Comparison of ENCODE assay signal across 8 mouse cellular contexts in genomic region chr13:71105229-71105838, GRCm38 (mm10).
A peak's percentile ranks its signal among the peaks of the same experiment; 100 is the strongest.
DNase-seq lines count a peak whose midpoint lies in the region; ATAC-seq and TF ChIP-seq lines count a peak whose summit lies in the region.

No protein-coding gene starts in this region.

- H3K36me3 ChIP-seq in embryonic facial prominence, embryonic 13.5 days: no peaks in the 10 kb centered on the region
- H3K36me3 ChIP-seq in heart, postnatal 0 days (replicated peaks; ENCODE audit: control insufficient read depth, insufficient read depth, low read length): no peaks in the 10 kb centered on the region
- no peaks in the 10 kb centered on the region for H3K36me3 ChIP-seq in liver, embryonic 12.5 days
- no peaks in the 10 kb centered on the region for H3K36me3 ChIP-seq in neural tube, embryonic 15.5 days

- DNase-seq in ES-CJ7 (ENCODE audit: low read depth, low spot score): peak; percentile 34
- peak; percentile 23 for DNase-seq in heart, postnatal 0 days (ENCODE audit: low spot score)
- DNase-seq in kidney, postnatal 25 days: peak; percentile 47 to 65
- peak; percentile 34 for DNase-seq in yolk sac, embryonic 10.5 days (ENCODE audit: low spot score)

- TF ChIP-seq EP300 in heart, postnatal 0 days (IDR thresholded peaks at IDR 0.05; ENCODE audit: low read depth): no peak

- H3K4me1 ChIP-seq in bone marrow, adult 2 months (ENCODE audit: control insufficient read depth, insufficient read depth, low read length): no peaks in the 10 kb centered on the region
- H3K4me1 ChIP-seq in embryonic facial prominence, embryonic 13.5 days: peaks cover 16% of the 10 kb centered on the region; the same call in 1 of the 2 replicates
- H3K4me1 ChIP-seq in heart, postnatal 0 days (ENCODE audit: control insufficient read depth, insufficient read depth): no peaks in the 10 kb centered on the region
- no peaks in the 10 kb centered on the region for H3K4me1 ChIP-seq in liver, embryonic 12.5 days
- H3K4me1 ChIP-seq in neural tube, embryonic 15.5 days: peaks cover 13% of the 10 kb centered on the region

- no peak overlapping the region for H3K27ac ChIP-seq in bone marrow, adult 2 months (ENCODE audit: control insufficient read depth, insufficient read depth, low read depth, low read length, poor library complexity)
- no peak overlapping the region for H3K27ac ChIP-seq in embryonic facial prominence, embryonic 13.5 days
- no peak overlapping the region for H3K27ac ChIP-seq in heart, postnatal 0 days (ENCODE audit: low read depth)
- H3K27ac ChIP-seq in liver, embryonic 12.5 days: no peak overlapping the region
- H3K27ac ChIP-seq in neural tube, embryonic 15.5 days (replicated peaks): no peak overlapping the region

- H3K4me2 ChIP-seq in embryonic facial prominence, embryonic 13.5 days: peak overlapping the region; percentile 61
- H3K4me2 ChIP-seq in heart, postnatal 0 days (ENCODE audit: low read depth, low read length): peak overlapping the region; percentile 53
- H3K4me2 ChIP-seq in liver, embryonic 12.5 days: peak overlapping the region; percentile 38
- peak overlapping the region; percentile 65 for H3K4me2 ChIP-seq in neural tube, embryonic 15.5 days

- TF ChIP-seq CTCF in bone marrow, adult 2 months (IDR thresholded peaks at IDR 0.05; ENCODE audit: control insufficient read depth, insufficient read depth, low read length): peak; percentile 50
- peak; percentile 86 for TF ChIP-seq CTCF in heart, postnatal 0 days (IDR thresholded peaks at IDR 0.05; ENCODE audit: low read depth)

- TF ChIP-seq POLR2A in bone marrow, adult 2 months (IDR thresholded peaks at IDR 0.05; ENCODE audit: borderline replicate concordance, control insufficient read depth, low read depth, low read length): no peak

- H3K4me3 ChIP-seq in bone marrow, adult 2 months (replicated peaks; ENCODE audit: control insufficient read depth, low read depth, low read length): no peak overlapping the region
- peak overlapping the region; percentile 32 for H3K4me3 ChIP-seq in embryonic facial prominence, embryonic 13.5 days
- peak overlapping the region; percentile 29 for H3K4me3 ChIP-seq in heart, postnatal 0 days (ENCODE audit: low read depth, low read length)
- H3K4me3 ChIP-seq in liver, embryonic 12.5 days: no peak overlapping the region
- H3K4me3 ChIP-seq in neural tube, embryonic 15.5 days (replicated peaks): peak overlapping the region; percentile 32

- H3K9ac ChIP-seq in embryonic facial prominence, embryonic 13.5 days: peak overlapping the region; percentile 53
- H3K9ac ChIP-seq in heart, postnatal 0 days (replicated peaks; ENCODE audit: low read depth, low read length): no peak overlapping the region
- H3K9ac ChIP-seq in liver, embryonic 12.5 days: no peak overlapping the region
- peak overlapping the region; percentile 41 for H3K9ac ChIP-seq in neural tube, embryonic 15.5 days (replicated peaks)

- no peak for ATAC-seq in embryonic facial prominence, embryonic 13.5 days (ENCODE audit: insufficient number of reproducible peaks, insufficient read depth, low FRiP score, low TSS enrichment, low read depth)
- ATAC-seq in heart, postnatal 0 days (ENCODE audit: insufficient read depth, low read depth): no peak
- ATAC-seq in liver, embryonic 12.5 days: no peak
- ATAC-seq in neural tube, embryonic 15.5 days (ENCODE audit: low FRiP score): peak; percentile 92

- peaks cover 63% of the 10 kb centered on the region for H3K27me3 ChIP-seq in embryonic facial prominence, embryonic 13.5 days
- peaks cover 5% of the 10 kb centered on the region; the same call in 1 of the 2 replicates for H3K27me3 ChIP-seq in heart, postnatal 0 days (ENCODE audit: control insufficient read depth, insufficient read depth, low read length)
- H3K27me3 ChIP-seq in liver, embryonic 12.5 days (replicated peaks): 0 out of 2 replicates have a peak, but pooled peaks cover 4% of the 10 kb centered on the region
- peaks cover 26% of the 10 kb centered on the region for H3K27me3 ChIP-seq in neural tube, embryonic 15.5 days (replicated peaks)

- 19% methylated on average over 18 of the region's 18 CpGs for WGBS in bone marrow, adult 2 months
- 6% methylated on average over 18 of the region's 18 CpGs for WGBS in embryonic facial prominence, embryonic 13.5 days
- WGBS in heart, postnatal 0 days: 16% methylated on average over 18 of the region's 18 CpGs
- WGBS in liver, embryonic 12.5 days (ENCODE audit: insufficient replicate concordance): 17% methylated on average over 18 of the region's 18 CpGs
- 11% methylated on average over 18 of the region's 18 CpGs for WGBS in neural tube, embryonic 15.5 days

- H3K9me3 ChIP-seq in embryonic facial prominence, embryonic 13.5 days: no peaks in the 10 kb centered on the region
- H3K9me3 ChIP-seq in heart, postnatal 0 days (replicated peaks; ENCODE audit: control insufficient read depth, low read length): no peaks in the 10 kb centered on the region
- no peaks in the 10 kb centered on the region for H3K9me3 ChIP-seq in liver, embryonic 12.5 days (replicated peaks)
- no peaks in the 10 kb centered on the region for H3K9me3 ChIP-seq in neural tube, embryonic 15.5 days (replicated peaks)

Comparison
In these comparisons a context has a peak if more than half of its experiments do, and no peak if none do; other contexts are left out.
1. H3K4me3 ChIP-seq: peak in embryonic facial prominence, embryonic 13.5 days (single experiment), heart, postnatal 0 days (single experiment) and neural tube, embryonic 15.5 days (single experiment); none in bone marrow, adult 2 months (single experiment) and liver, embryonic 12.5 days (single experiment).
2. H3K9ac ChIP-seq: peak in embryonic facial prominence, embryonic 13.5 days (single experiment) and neural tube, embryonic 15.5 days (single experiment); none in heart, postnatal 0 days (single experiment) and liver, embryonic 12.5 days (single experiment).
3. Peak in every context shown above with its lines, with median percentiles within 50 percentile points of each other: DNase-seq and H3K4me2 ChIP-seq.